Mouse (Mus musculus) T-cell, adult 66 days (primary cell): ENCODE measurements around the gene Tex13c1. TPM values are rescaled to one million over a fixed set of nuclear protein-coding genes. Genes with fewer than 3 reads are reported as not detected.

Experiments
- total RNA-seq, 2 experiments: library from RNA; stranded (reverse); gene quantifications; 3 replicates in 1 of 2; 4 replicates in 1 of 2; pipeline ENCODE4 v1.2.4; 2023

Tex13c1 gene
- total RNA-seq, result not detected

DNA sequence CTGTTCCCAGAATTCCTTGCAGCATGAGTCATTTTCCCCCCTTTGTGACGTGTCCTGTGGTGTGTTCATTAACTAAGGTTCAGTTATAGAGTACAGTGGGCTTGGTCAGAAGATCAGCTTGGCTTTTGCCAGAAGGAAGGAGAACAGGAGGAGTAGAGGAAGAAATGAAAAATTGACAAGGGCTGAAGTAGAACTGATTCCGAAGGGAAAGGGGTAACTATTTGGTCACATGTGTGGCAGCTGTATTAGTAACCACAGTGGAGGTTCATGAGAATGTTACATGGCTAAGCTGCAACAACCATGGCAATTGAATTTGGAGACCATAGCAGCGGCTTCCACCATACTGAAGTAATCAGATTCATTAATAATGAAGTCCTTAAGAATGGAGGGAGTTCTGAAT, at the start of gene Tex13c1:
Gene Tex13c1 (plus strand): TSS at position 301 of the 400 bp plus-strand sequence.

Other genes starting within 250 kb of the Tex13c1 start
- not detected for gene Tenm1, start 162.0 kb upstream of the Tex13c1 start, total RNA-seq